Mouse (Mus musculus): ENCODE results near the gene Fam170b. TPM values are rescaled to one million over a fixed set of nuclear protein-coding genes. Genes with fewer than 3 reads are reported as not detected.

Fam170b gene
- not detected for total RNA-seq (2021)

DNA sequence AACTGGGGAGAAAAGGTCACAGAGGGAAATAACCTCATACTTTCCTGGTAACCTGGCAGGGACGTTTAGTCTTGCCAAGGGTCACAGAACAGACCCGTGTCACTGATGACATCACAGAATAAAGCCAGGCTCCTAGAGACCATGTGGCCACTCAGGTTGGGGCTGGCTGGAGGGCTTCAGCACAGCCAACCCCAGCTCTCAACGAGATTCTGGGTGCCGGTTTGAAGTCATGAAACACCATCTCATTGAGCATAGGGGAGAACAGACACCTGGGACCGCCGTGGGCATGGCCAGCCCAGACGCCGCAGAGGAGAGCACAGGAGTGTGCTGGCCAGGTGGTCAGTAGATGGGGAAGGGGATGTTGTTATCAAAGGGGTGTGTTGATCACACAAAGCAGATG lies at the start of gene Fam170b:
Gene Fam170b (plus strand): TSS at position 116 of the 400 bp plus-strand sequence.
- DNase-seq (ENCODE audit: low spot score in 2 of 2), result no peak
- intact Hi-C loops (cut with DNase I), result no loop called here

GRCm38 (mm10) chr14:32784130-32784747 lies 49.5 kb upstream of the Fam170b start:
- intact Hi-C loops (cut with DNase I), result no loop called here

GRCm38 (mm10) chr14:32784748-32785134 lies 49.0 kb upstream of the Fam170b start:
- intact Hi-C loops (cut with DNase I), result no loop called here
- DNase-seq (ENCODE audit: low spot score in 2 of 2), result no peak

More at GRCm38 (mm10) chr14:32784130-32784747, 49.5 kb upstream of the Fam170b start:
- DNase-seq (ENCODE audit: low spot score in 2 of 2), result no peak

GRCm38 (mm10) chr14:32785556-32786130 lies 48.1 kb upstream of the Fam170b start, which contains the start of gene Tmem273:
TSS of gene Tmem273 (plus strand) at chr14:32785963.
- intact Hi-C loops (cut with DNase I), result no loop called here
- DNase-seq (ENCODE audit: low spot score in 2 of 2), result no peak

GRCm38 (mm10) chr14:32787691-32788090 lies 46.1 kb upstream of the Fam170b start:
- no peak for DNase-seq (ENCODE audit: low spot score in 2 of 2)
- intact Hi-C loops (cut with DNase I), result no loop called here

DNA sequence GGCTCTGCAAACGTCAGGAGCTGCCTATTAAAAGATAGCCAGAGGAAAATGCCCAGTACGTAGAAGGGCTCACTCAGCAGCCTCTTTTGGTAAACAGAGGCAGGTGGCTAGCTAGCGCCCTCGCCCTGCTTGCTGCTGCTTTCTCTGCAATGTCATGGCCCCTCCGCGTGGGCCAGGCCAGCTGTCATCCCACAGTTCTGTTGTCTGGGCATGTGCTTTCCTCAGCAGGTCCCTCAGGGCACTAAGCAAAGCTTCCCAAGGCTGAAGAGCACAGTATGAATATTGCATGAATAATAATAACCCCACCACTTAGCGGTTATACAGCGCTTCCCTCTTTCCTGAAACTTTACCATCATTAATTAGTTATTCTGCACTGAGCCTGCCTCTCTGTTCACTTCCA lies 37.4 kb upstream of the Fam170b start:
- intact Hi-C loops (cut with DNase I), result no loop called here
- no peak for DNase-seq (ENCODE audit: low spot score in 2 of 2)

DNA sequence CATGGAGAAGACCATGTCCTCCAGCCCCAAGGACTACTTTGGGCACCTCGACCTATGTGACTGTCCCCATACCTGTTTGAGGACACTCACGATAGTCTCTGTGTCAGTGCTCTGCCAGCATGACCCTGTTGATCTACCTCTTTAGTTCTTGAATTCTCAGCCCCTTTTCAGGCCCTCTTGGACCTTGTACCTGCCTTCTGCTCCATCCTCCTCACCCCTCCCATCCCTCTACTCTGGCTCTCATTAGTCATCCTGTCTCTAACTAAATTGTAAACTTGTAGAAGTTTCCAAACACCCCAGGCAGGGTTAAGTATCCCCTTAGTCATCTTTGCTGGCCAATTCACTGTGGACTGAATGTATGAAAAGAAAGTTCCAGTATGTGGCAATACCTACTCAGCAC lies 36.0 kb upstream of the Fam170b start:
- no peak for DNase-seq (ENCODE audit: low spot score in 2 of 2)

GRCm38 (mm10) chr14:32798355-32798754 lies 35.4 kb upstream of the Fam170b start:
- intact Hi-C loops (cut with DNase I), result no loop called here
- no peak for DNase-seq (ENCODE audit: low spot score in 2 of 2)

More for the DNA sequence above, 36.0 kb upstream of the Fam170b start:
- intact Hi-C loops (cut with DNase I), result no loop called here

DNA sequence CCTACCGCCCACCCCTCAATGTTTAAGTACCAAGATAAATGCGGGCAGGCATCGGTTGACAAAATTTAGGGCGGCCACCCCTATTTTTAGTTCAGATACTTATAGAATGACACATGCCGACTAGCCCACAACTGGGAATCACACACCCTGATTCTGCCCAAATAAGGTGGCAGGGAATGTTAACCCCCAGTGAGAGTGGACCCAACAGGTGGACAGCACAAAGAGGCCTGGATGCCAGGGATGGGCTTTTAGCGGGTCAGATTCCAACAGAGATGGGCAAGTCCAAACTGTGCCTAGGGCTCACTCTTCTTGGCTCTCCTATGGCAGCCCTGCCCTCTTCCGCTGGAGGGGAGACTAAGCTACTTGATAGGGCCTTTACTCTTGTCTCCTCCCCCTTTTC lies 33.7 kb upstream of the Fam170b start:
- intact Hi-C loops (cut with DNase I), result no loop called here
- no peak for DNase-seq (ENCODE audit: low spot score in 2 of 2)

DNA sequence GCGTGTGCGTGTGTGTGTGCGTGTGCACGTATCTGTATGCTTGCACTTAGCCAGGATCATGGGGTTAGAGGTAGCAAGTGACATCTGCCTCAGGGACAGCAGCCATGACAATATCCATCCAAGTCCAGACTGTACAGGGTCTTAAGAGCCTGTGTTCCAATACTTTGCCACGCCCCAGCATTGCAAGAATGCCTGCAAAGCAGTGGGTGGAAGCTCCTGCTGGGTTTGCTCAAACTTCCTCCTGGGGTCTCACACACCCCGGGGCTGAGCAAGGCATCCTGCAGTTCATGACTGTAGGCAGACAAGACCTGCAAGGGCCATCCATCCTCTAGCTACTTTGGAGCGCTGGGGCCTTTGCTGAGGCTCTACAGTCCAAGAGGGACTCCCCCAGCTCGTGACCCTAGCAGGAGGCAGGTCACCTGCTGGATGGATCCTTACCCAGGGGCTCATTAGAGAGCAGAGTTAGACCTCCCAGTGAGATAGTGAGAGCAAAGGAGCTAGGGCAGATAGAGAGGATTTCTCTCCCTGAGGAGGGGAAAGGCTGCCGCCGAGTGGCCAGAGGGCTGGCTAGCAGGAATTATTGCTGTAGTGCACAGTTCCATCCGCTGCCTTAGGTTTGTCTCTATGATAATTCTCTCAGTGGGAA lies 32.6 kb upstream of the Fam170b start:
- intact Hi-C loops (cut with DNase I), result no loop called here
- peak in 1 of 2 experiments; percentile 9 for DNase-seq (ENCODE audit: low spot score in 2 of 2)

GRCm38 (mm10) chr14:32801662-32802024 lies 32.1 kb upstream of the Fam170b start:
- intact Hi-C loops (cut with DNase I), result no loop called here
- no peak for DNase-seq (ENCODE audit: low spot score in 2 of 2)

DNA sequence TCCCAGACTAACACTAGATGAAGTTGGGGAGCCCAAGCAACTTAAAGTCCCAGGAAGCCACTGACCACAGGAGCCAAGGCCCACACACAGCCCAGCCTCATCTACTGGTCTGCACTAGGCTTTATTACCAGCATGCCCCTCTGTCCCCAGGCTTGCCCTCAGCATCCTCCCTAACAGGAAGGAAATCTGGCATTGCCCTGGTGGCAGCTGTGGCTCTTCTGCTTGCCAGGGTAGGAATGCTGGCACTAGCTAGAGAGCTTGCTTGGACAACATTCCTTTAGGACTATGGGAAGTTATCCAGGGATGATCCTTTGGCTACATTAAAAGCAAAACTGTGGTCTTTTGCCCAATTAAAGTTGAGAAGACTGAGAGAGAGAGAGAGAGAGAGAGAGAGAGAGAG lies 23.7 kb upstream of the Fam170b start:
- DNase-seq (ENCODE audit: low spot score in 2 of 2), result no peak
- intact Hi-C loops (cut with DNase I), result no loop called here

GRCm38 (mm10) chr14:32812429-32812828 lies 21.3 kb upstream of the Fam170b start:
- intact Hi-C loops (cut with DNase I), result no loop called here
- no peak for DNase-seq (ENCODE audit: low spot score in 2 of 2)

GRCm38 (mm10) chr14:32814961-32815360 lies 18.8 kb upstream of the Fam170b start:
- DNase-seq (ENCODE audit: low spot score in 2 of 2), result no peak
- intact Hi-C loops (cut with DNase I), result no loop called here

- no peak for DNase-seq (ENCODE audit: low spot score in 2 of 2)
- intact Hi-C loops (cut with DNase I), result no loop called here
These were observed 17.2 kb upstream of the Fam170b start for GRCm38 (mm10) chr14:32816533-32816932.

- intact Hi-C loops (cut with DNase I), result no loop called here
- DNase-seq (ENCODE audit: low spot score in 2 of 2), result no peak
These were observed 16.5 kb upstream of the Fam170b start for GRCm38 (mm10) chr14:32817258-32817657.

DNA sequence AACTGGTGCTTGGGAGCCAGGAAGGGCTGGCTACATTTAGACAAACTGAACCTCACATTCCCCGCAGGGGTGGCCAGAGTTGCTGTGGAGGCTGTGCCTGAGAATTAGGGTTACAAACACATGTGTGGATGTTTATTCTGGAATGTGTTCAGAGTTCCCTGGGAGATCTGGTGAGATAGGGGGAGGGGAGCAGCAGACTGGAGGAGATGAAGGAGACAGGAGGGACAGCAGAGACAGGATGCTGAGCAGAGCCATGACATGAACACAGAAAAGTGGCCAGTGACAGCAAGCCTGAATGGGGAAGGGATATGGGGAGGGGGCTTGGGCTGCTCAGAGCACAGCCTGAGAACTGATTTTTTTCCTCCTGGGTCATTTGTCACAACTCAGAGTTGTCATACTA lies 14.5 kb upstream of the Fam170b start:
- DNase-seq (ENCODE audit: low spot score in 2 of 2), result no peak
- intact Hi-C loops (cut with DNase I), result no loop called here

- intact Hi-C loops (cut with DNase I), result no loop called here
- no peak for DNase-seq (ENCODE audit: low spot score in 2 of 2)
These were observed 10.9 kb upstream of the Fam170b start for GRCm38 (mm10) chr14:32822812-32823211.

DNA sequence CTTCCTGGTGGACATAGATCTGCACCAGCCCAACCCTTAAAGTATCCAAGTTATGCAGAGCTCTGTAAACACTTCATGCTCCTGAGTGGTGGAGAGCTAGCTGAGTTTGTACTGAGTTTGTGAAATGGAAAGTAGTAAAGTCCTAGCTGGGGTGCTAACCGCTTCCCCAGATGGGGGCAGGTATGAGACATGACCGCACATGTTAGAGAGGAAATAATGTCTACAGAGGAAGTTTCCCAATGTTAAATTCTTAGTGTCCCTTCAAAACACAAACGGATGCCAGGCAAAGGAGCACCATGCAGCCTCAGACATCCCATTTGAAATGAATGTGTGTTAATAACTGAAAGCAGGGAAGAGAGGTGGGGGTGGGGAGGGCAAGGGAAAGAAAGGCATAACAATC lies 9.9 kb upstream of the Fam170b start:
- DNase-seq (ENCODE audit: low spot score in 2 of 2), result no peak

GRCm38 (mm10) chr14:32824267-32825150 lies 9.3 kb upstream of the Fam170b start:
- intact Hi-C loops (cut with DNase I), result no loop called here
- DNase-seq (ENCODE audit: low spot score in 2 of 2), result no peak

More for the DNA sequence above, 9.9 kb upstream of the Fam170b start:
- intact Hi-C loops (cut with DNase I), result no loop called here
